14 mouse cellular contexts compared by ENCODE assay signal in genomic region chr9:42265309-42265708, GRCm38 (mm10). TPM values are rescaled to one million over a fixed set of nuclear protein-coding genes. Genes with fewer than 3 reads are reported as not detected.
DNase-seq lines count a peak whose midpoint lies in the region; ATAC-seq and TF ChIP-seq lines count a peak whose summit lies in the region.
"Had no signal": no experiment of that assay in that cellular context is flagged by ENCODE, and none has a peak within 500 bp of the region (broad histone marks: within the 10 kb centered on the region; RNA-seq: fewer than 3 reads in every experiment).

No protein-coding gene starts in this region.

- H3K27ac ChIP-seq in thymus, adult 2 months (ENCODE audit: control insufficient read depth, insufficient read depth, low read length): 0 out of 2 replicates have a peak overlapping the region, but pooled peaks have one; percentile 4
- H3K27ac ChIP-seq in hindbrain, embryonic 14.5 days: no peak overlapping the region
- no peak overlapping the region for H3K27ac ChIP-seq in heart, embryonic 11.5 days (ENCODE audit: low read depth, low read length)

- TF ChIP-seq POLR2A in thymus, adult 2 months (IDR thresholded peaks at IDR 0.05; ENCODE audit: control insufficient read depth, extremely low read depth, insufficient read depth, low read length, poor library complexity): no peak

- peak overlapping the region; percentile 69; the same call in 1 of the 2 replicates for H3K4me2 ChIP-seq in hindbrain, embryonic 14.5 days (replicated peaks)
- no peak overlapping the region for H3K4me2 ChIP-seq in heart, embryonic 11.5 days

- TF ChIP-seq CTCF in thymus, adult 2 months (IDR thresholded peaks at IDR 0.05; ENCODE audit: borderline replicate concordance, control insufficient read depth, extremely low read depth, insufficient read depth, low read length, poor library complexity): no peak

- no peaks in the 10 kb centered on the region for H3K9me3 ChIP-seq in hindbrain, embryonic 14.5 days (ENCODE audit: control insufficient read depth, low read length)
- H3K9me3 ChIP-seq in heart, embryonic 11.5 days (replicated peaks; ENCODE audit: control insufficient read depth, low read length): no peaks in the 10 kb centered on the region
- H3K9me3 ChIP-seq: limb, embryonic 12.5 days had no signal

- DNase-seq in heart, adult 11 months: peak; percentile 83
- DNase-seq in heart, postnatal 10 days: no peak
- DNase-seq in thymus, adult 2 months: no peak
- DNase-seq in thymus, postnatal 14 days: no peak
- no peak for DNase-seq in hindbrain, embryonic 14.5 days (ENCODE audit: low spot score)
- no peak for DNase-seq in urinary bladder, postnatal 10 days (ENCODE audit: low spot score)
- no peak for DNase-seq in B cell, adult 2 months
- DNase-seq: adrenal gland, postnatal 36 days; gastrocnemius, postnatal 36 days; kidney, adult 9 months; lung, postnatal 4 days; right cerebral cortex, postnatal 14 days had no signal

- H3K27me3 ChIP-seq in thymus, adult 2 months (ENCODE audit: control insufficient read depth, insufficient read depth, low read length): no peaks in the 10 kb centered on the region
- no peaks in the 10 kb centered on the region for H3K27me3 ChIP-seq in hindbrain, embryonic 14.5 days (ENCODE audit: control insufficient read depth, insufficient read depth, low read length)
- H3K27me3 ChIP-seq in heart, embryonic 11.5 days (ENCODE audit: control insufficient read depth, insufficient read depth, low read length): no peaks in the 10 kb centered on the region
- H3K27me3 ChIP-seq: limb, embryonic 12.5 days had no signal

- no peak overlapping the region for H3K4me3 ChIP-seq in thymus, adult 2 months (ENCODE audit: control insufficient read depth, insufficient read depth, low read length)
- H3K4me3 ChIP-seq in hindbrain, embryonic 14.5 days (replicated peaks; ENCODE audit: low read length): no peak overlapping the region
- no peak overlapping the region for H3K4me3 ChIP-seq in heart, embryonic 11.5 days (ENCODE audit: low read depth, low read length)

- WGBS in thymus, adult 2 months: 92% methylated on average over 4 of the region's 4 CpGs
- 89% methylated on average over 4 of the region's 4 CpGs for WGBS in hindbrain, embryonic 14.5 days
- WGBS in heart, embryonic 11.5 days (ENCODE audit: insufficient replicate concordance): 89% methylated on average over 4 of the region's 4 CpGs

- no peak overlapping the region for H3K9ac ChIP-seq in hindbrain, embryonic 14.5 days
- H3K9ac ChIP-seq in heart, embryonic 11.5 days (ENCODE audit: low read depth, low read length): no peak overlapping the region

- no peaks in the 10 kb centered on the region for H3K4me1 ChIP-seq in thymus, adult 2 months (replicated peaks; ENCODE audit: control insufficient read depth, insufficient read depth, low read length)
- peaks cover 27% of the 10 kb centered on the region for H3K4me1 ChIP-seq in hindbrain, embryonic 14.5 days (replicated peaks; ENCODE audit: control insufficient read depth, insufficient read depth, low read length)
- H3K4me1 ChIP-seq in heart, embryonic 11.5 days (ENCODE audit: control insufficient read depth, insufficient read depth, low read length): peaks cover 4% of the 10 kb centered on the region; the same call in 1 of the 2 replicates

- intact Hi-C loops in heart, postnatal 10 days (cut with DNase I): no loop called here

- H3K36me3 ChIP-seq in thymus, adult 2 months (ENCODE audit: control insufficient read depth, insufficient read depth, low read length): no peaks in the 10 kb centered on the region
- 0 out of 2 replicates have a peak, but pooled peaks cover 4% of the 10 kb centered on the region for H3K36me3 ChIP-seq in hindbrain, embryonic 14.5 days (replicated peaks; ENCODE audit: control insufficient read depth, insufficient read depth)
- no peaks in the 10 kb centered on the region for H3K36me3 ChIP-seq in heart, embryonic 11.5 days (ENCODE audit: control insufficient read depth, insufficient read depth, low read length)

- no peak for ATAC-seq in hindbrain, embryonic 14.5 days (ENCODE audit: low FRiP score)
- ATAC-seq in heart, embryonic 11.5 days (replicated peaks; ENCODE audit: insufficient number of reproducible peaks, low FRiP score, low TSS enrichment): no peak

RNA-seq across cellular contexts. Expression of gene Sc5d, which starts 1.3 kb away (rescaled TPM):
- 10 to 100 TPM; 13.1 to 13.9 TPM for total RNA-seq in heart, postnatal 10 days (2021)
- 53.1 and 60.6 TPM in 2 replicates for polyA plus RNA-seq in thymus, adult 2 months (2012; rRNA removed)
- 88.1 and 89.3 TPM in 2 replicates for polyA plus RNA-seq in hindbrain, embryonic 14.5 days (2014; fragmentation: Nextera tagmentation; extraction: Ambion mirVana)
- polyA plus RNA-seq in heart, embryonic 11.5 days (2014; fragmentation: Nextera tagmentation; extraction: Ambion mirVana): 45.5 and 50.0 TPM in 2 replicates
